Mouse (Mus musculus) heart, embryonic 10.5 days (tissue): ENCODE results near the gene Wdr93. TPM values are rescaled to one million over a fixed set of nuclear protein-coding genes. Genes with fewer than 3 reads are reported as not detected.

Source experiments
- DNase-seq: peaks from one replicate; pipeline ENCODE4 v3.0.0-alpha.2; 2017; ENCODE audit warnings: low spot score
- H3K27ac ChIP-seq: fragments of 300-500 bp; sonication (generic); 2 replicates; pipeline ENCODE4 v1.5.1; 2016; ENCODE audit warnings: mild to moderate bottlenecking
- H3K27me3 ChIP-seq: fragments of 300-500 bp; sonication (generic); 2 replicates; pipeline ENCODE4 v1.6.1; 2016; ENCODE audit warnings: mild to moderate bottlenecking; ENCODE audit not compliant: poor library complexity, insufficient read depth, severe bottlenecking
- H3K36me3 ChIP-seq: fragments of 300-500 bp; sonication (generic); 2 replicates; pipeline ENCODE4 v1.6.1; 2016; ENCODE audit warnings: mild to moderate bottlenecking, moderate library complexity
- H3K4me1 ChIP-seq: fragments of 300-500 bp; sonication (generic); 2 replicates; pipeline ENCODE4 v1.6.1; 2016; ENCODE audit warnings: mild to moderate bottlenecking
- H3K4me3 ChIP-seq: fragments of 300-500 bp; sonication (generic); 2 replicates; pipeline ENCODE4 v1.5.1; 2016; ENCODE audit warnings: mild to moderate bottlenecking, moderate library complexity
- H3K9me3 ChIP-seq: fragments of 300-500 bp; sonication (generic); 2 replicates; pipeline ENCODE4 v1.6.1; 2016; ENCODE audit warnings: mild to moderate bottlenecking, moderate library complexity
- WGBS: fragments of 180-500 bp; shearing (Covaris S2); methylation state at CpG from one replicate; pipeline ENCODE4 v1.1.7; 2016; 5-methylcytosine and 5-hydroxymethylcytosine counted together
- polyA plus RNA-seq: library from polyadenylated mRNA; unstranded; fragments of >200 nt; fragmentation: Nextera tagmentation; extraction: Ambion mirVana; gene quantifications from 2 replicates; pipeline ENCODE4 v1.2.1, GENCODE M21; 2016

Gene Wdr93
- polyA plus RNA-seq, 1 experiment from 2014 or later = 4.7 TPM

DNA sequence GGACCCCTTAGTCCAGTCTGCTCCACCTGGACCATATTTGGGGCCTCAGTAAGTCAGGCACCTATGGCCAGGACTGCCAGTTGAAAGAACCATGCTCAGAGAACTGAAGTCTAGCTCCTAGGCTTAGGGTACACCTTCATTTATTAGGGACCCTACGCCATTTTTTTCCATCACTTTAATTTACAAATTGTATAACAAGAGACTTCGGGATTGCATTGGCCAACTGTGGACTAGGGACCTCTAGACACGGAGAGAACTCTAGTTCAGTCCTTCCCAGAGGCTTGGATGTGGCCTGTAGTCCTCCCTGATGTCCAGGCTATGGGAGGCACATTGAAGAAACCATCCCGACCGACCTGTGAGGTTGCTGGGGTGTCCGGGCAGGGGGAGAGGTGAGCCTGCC, 50.7 kb downstream of the Wdr93 start, which contains the start of gene Mesp1:
Mesp1 (minus strand) TSS at position 101 of the 400 bp plus-strand sequence.
- no peaks in the 10 kb centered on the region for H3K9me3 ChIP-seq
- H3K36me3 ChIP-seq = no peaks in the 10 kb centered on the region
- H3K4me3 ChIP-seq = peak within 1 kb of the TSS; percentile 62
- H3K4me1 ChIP-seq = peaks cover 40% of the 10 kb centered on the region
- WGBS = 67% methylated on average over 6 of the region's 6 CpGs
- peak within 1 kb of the TSS; percentile 82 for H3K27ac ChIP-seq
- no peak for DNase-seq
- H3K27me3 ChIP-seq = peaks cover 79% of the 10 kb centered on the region

- no peaks in the 10 kb centered on the region for H3K9me3 ChIP-seq
- H3K27ac ChIP-seq = no peak overlapping the region
- peaks cover 54% of the 10 kb centered on the region for H3K27me3 ChIP-seq
- DNase-seq = no peak
- H3K36me3 ChIP-seq = no peaks in the 10 kb centered on the region
- peaks cover 21% of the 10 kb centered on the region for H3K4me1 ChIP-seq
- 12% methylated on average over 5 of the region's 5 CpGs for WGBS
- H3K4me3 ChIP-seq = no peak overlapping the region
These were observed 55.6 kb downstream of the Wdr93 start for GRCm38 (mm10) chr7:79798606-79799005.

GRCm38 (mm10) chr7:79799048-79799447, 56.1 kb downstream of the Wdr93 start:
- peaks cover 49% of the 10 kb centered on the region for H3K27me3 ChIP-seq
- 3% methylated on average over 8 of the region's 8 CpGs for WGBS
- peaks cover 24% of the 10 kb centered on the region for H3K4me1 ChIP-seq
- no peaks in the 10 kb centered on the region for H3K9me3 ChIP-seq
- H3K27ac ChIP-seq = no peak overlapping the region
- H3K4me3 ChIP-seq = no peak overlapping the region
- DNase-seq = peak; percentile 90
- no peaks in the 10 kb centered on the region for H3K36me3 ChIP-seq

- peaks cover 45% of the 10 kb centered on the region for H3K27me3 ChIP-seq
- 61% methylated on average over 6 of the region's 6 CpGs for WGBS
- no peak overlapping the region for H3K27ac ChIP-seq
These were observed 56.5 kb downstream of the Wdr93 start for GRCm38 (mm10) chr7:79799506-79799905.

DNA sequence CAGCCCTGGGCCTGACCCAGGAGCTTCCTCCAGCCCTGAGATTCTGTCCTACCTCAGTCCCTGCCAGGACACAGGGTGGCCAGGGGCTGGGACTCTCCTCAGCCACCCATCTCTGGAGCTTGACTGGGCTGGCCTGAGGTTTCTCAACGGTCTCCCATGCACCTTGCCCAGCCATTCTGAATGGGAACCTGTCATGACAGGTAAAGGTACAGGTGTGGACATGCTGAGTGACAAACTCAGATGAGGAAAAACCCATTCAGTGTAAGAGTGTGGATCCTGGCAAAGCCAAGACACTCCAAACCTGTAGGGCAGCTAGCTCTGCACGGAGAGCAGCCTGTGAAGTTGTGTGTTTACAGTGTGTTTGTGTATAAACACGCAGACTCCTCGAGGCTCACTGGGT, 57.4 kb downstream of the Wdr93 start:
- Histone ChIP-seq H3K4me1 (peaks cover 26% of the 10 kb centered on the region), H3K27ac (no peak overlapping the region), H3K4me3 (no peak overlapping the region), H3K27me3 (peaks cover 37% of the 10 kb centered on the region), H3K9me3 (no peaks in the 10 kb centered on the region), H3K36me3 (no peaks in the 10 kb centered on the region)
- DNase-seq = no peak
- 86% methylated on average over 4 of the region's 4 CpGs for WGBS

More at GRCm38 (mm10) chr7:79799506-79799905, 56.5 kb downstream of the Wdr93 start:
- H3K4me3 ChIP-seq = no peak overlapping the region
- DNase-seq = no peak
- H3K9me3 ChIP-seq = no peaks in the 10 kb centered on the region
- H3K4me1 ChIP-seq = peaks cover 26% of the 10 kb centered on the region
- H3K36me3 ChIP-seq = no peaks in the 10 kb centered on the region

DNA sequence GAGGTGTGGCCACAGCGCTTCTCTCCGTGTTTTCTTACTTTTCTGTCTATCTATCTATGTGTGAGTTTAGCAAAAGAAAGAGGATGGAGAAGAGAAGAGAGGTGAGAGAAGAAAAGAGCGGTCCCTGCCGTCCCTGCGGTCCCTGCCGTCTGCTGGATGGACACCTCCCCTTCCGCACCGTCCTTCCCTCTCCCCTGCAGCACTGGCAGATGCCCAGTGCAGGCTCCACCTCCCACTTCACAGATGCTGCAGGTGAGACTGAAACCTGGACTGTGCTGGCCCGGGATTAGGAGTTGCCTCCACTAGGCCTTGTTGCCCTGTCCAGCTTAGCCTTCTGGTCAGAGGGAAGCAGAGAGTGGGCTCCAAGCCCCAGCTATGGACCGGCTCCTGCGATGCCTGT, 58.4 kb downstream of the Wdr93 start:
- no peak for DNase-seq
- peaks cover 26% of the 10 kb centered on the region for H3K4me1 ChIP-seq
- WGBS = 67% methylated on average over 11 of the region's 11 CpGs

GRCm38 (mm10) chr7:79802037-79802436, 59.1 kb downstream of the Wdr93 start:
- 50% methylated on average over 5 of the region's 5 CpGs for WGBS
- Histone ChIP-seq H3K4me3 (no peak overlapping the region), H3K4me1 (peaks cover 22% of the 10 kb centered on the region), H3K9me3 (no peaks in the 10 kb centered on the region), H3K36me3 (no peaks in the 10 kb centered on the region), H3K27me3 (peaks cover 29% of the 10 kb centered on the region), H3K27ac (no peak overlapping the region)
- DNase-seq = no peak

More for the DNA sequence above, 58.4 kb downstream of the Wdr93 start:
- Histone ChIP-seq H3K27ac (no peak overlapping the region), H3K36me3 (no peaks in the 10 kb centered on the region), H3K27me3 (peaks cover 29% of the 10 kb centered on the region), H3K9me3 (no peaks in the 10 kb centered on the region), H3K4me3 (no peak overlapping the region)

GRCm38 (mm10) chr7:79803887-79804286, 60.9 kb downstream of the Wdr93 start:
- Histone ChIP-seq H3K9me3 (no peaks in the 10 kb centered on the region), H3K27ac (no peak overlapping the region), H3K4me1 (peaks cover 10% of the 10 kb centered on the region; the same call in 1 of the 2 replicates), H3K4me3 (no peak overlapping the region), H3K36me3 (no peaks in the 10 kb centered on the region), H3K27me3 (peaks cover 17% of the 10 kb centered on the region)
- 57% methylated on average over 2 of the region's 2 CpGs for WGBS
- DNase-seq = no peak

GRCm38 (mm10) chr7:79808561-79808960, 65.6 kb downstream of the Wdr93 start:
- Histone ChIP-seq H3K27ac (no peak overlapping the region), H3K36me3 (no peaks in the 10 kb centered on the region), H3K9me3 (no peaks in the 10 kb centered on the region), H3K27me3 (peaks cover 41% of the 10 kb centered on the region), H3K4me3 (no peak overlapping the region), H3K4me1 (peaks cover 15% of the 10 kb centered on the region)
- 81% methylated on average over 7 of the region's 7 CpGs for WGBS
- DNase-seq = no peak

GRCm38 (mm10) chr7:79810611-79811506, 67.9 kb downstream of the Wdr93 start, which contains the start of gene Mesp2:
TSS of gene Mesp2 (plus strand) at chr7:79810727.
- Histone ChIP-seq H3K36me3 (no peaks in the 10 kb centered on the region), H3K27me3 (peaks cover 41% of the 10 kb centered on the region), H3K4me1 (peaks cover 10% of the 10 kb centered on the region), H3K9me3 (no peaks in the 10 kb centered on the region), H3K4me3 (peak within 1 kb of the TSS; percentile 58), H3K27ac (peak within 1 kb of the TSS; percentile 78)
- DNase-seq = no peak
- 12% methylated on average over 70 of the region's 71 CpGs for WGBS

DNA sequence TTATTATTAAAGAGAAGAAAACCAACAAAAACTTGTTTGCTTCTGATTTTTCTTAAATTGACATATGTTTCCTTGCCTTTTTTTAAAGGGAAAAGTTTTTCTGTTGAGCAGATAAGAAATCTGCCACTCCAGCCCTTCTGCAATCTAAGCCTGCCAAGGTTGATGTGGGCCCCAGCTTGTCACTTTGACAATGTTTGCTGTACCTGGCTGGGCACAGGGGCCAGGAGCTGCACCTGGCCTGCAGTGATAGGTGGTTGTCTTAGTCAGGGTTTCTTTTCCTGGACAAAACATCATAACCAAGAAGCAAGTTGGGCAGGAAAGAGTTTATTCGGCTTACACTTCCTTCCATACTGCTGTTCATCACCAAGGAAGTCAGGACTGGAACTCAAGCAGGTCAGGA, 70.4 kb downstream of the Wdr93 start:
- H3K27me3 ChIP-seq = peaks cover 53% of the 10 kb centered on the region
- no peak overlapping the region for H3K4me3 ChIP-seq
- WGBS = 72% methylated on average over 1 of the region's 1 CpGs

DNA sequence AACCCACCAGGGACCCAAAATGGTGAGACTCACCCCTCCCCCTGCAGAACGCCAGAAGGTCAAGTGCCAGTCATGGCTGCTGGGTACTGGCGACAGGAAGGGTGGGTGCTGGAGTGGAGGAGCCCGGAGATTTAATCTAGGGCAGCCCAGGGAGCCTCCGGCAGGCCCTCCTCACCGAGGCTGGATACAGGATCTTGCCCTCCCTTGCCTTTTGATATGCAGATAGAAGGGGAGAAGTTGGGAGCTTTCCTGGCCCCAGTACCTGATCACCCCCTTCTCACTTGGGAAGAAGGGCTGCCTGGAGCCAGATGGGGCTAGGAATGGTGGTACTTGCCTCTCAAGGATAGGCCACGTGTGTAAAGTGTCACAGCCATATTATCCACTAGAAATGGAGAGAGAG, 75.4 kb downstream of the Wdr93 start:
- Histone ChIP-seq H3K4me1 (peaks cover 38% of the 10 kb centered on the region), H3K36me3 (no peaks in the 10 kb centered on the region), H3K4me3 (no peak overlapping the region), H3K27me3 (peaks cover 12% of the 10 kb centered on the region; the same call in 1 of the 2 replicates), H3K9me3 (no peaks in the 10 kb centered on the region), H3K27ac (peak overlapping the region; percentile 56)
- DNase-seq = no peak
- WGBS = 5% methylated on average over 6 of the region's 6 CpGs

More for the DNA sequence above, 70.4 kb downstream of the Wdr93 start:
- Histone ChIP-seq H3K9me3 (no peaks in the 10 kb centered on the region), H3K4me1 (peaks cover 14% of the 10 kb centered on the region), H3K36me3 (no peaks in the 10 kb centered on the region), H3K27ac (no peak overlapping the region)
- DNase-seq = no peak

GRCm38 (mm10) chr7:79819515-79819914, 76.6 kb downstream of the Wdr93 start:
- H3K4me1 ChIP-seq = peaks cover 38% of the 10 kb centered on the region
- no peak overlapping the region for H3K4me3 ChIP-seq
- peak overlapping the region; percentile 60; the same call in 1 of the 2 replicates for H3K27ac ChIP-seq
- no peaks in the 10 kb centered on the region for H3K36me3 ChIP-seq
- DNase-seq = no peak
- peaks cover 12% of the 10 kb centered on the region; the same call in 1 of the 2 replicates for H3K27me3 ChIP-seq
- no peaks in the 10 kb centered on the region for H3K9me3 ChIP-seq
- WGBS = 13% methylated on average over 4 of the region's 4 CpGs
